Mouse (Mus musculus) erythroblast, embryonic 14.5 days (primary cell): Measurements from ENCODE around the gene Chmp3.

Experiments used
- GATA1 ChIP-seq: IDR thresholded peaks from 2 replicates; pipeline ENCODE4 v1.6.1; 2012; ENCODE audit warnings: low read length, inconsistent platforms, mixed read lengths
- TAL1 ChIP-seq: IDR thresholded peaks from 3 replicates; pipeline ENCODE4 v1.6.1; 2012; ENCODE audit warnings: low read length, inconsistent platforms, mixed read lengths

- TF ChIP-seq TAL1 (no peak), GATA1 (no peak)
These were observed 16.5 kb upstream of the Chmp3 start for GRCm38 (mm10) chr6:71527056-71527455.
